ENCODE assay signal across 8 mouse cellular contexts in the genomic region with DNA sequence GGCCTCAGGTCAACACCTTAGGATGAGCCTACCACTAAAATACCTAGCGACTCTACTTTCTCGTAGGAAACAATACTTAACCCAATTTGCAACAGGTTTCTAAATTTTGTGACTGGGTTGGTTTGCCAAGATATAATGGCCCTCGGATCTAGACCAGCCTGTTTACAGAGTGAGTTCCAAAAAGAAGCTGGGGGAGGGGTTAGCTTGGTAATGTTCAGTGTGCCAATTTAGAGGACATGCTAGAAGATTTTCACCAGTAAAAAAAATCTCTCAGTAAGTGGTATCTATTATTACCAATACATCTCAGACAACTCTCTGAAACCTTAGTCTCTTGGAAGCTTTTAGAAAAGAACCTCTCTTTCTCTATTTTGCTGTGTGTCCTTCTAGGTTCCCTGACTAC. TPM values are rescaled to one million over a fixed set of nuclear protein-coding genes. Genes with fewer than 3 reads are reported as not detected.
A peak's percentile ranks its signal among the peaks of the same experiment; 100 is the strongest.
DNase-seq lines count a peak whose midpoint lies in the region; ATAC-seq and TF ChIP-seq lines count a peak whose summit lies in the region.

No protein-coding gene starts in this region.

- DNase-seq in layer of hippocampus, adult 2 months (ENCODE audit: low spot score in 2 of 2), result no peak
- DNase-seq in layer of hippocampus, postnatal 25 days (ENCODE audit: extremely low spot score in 1 of 2, low spot score in 1 of 2), result no peak
- DNase-seq in embryonic facial prominence, embryonic 14.5 days (ENCODE audit: low spot score), result no peak
- DNase-seq in intestine, embryonic 14.5 days (ENCODE audit: low spot score), result no peak
- no peak for DNase-seq in right cerebral cortex, postnatal 14 days

- ATAC-seq in embryonic facial prominence, embryonic 14.5 days (ENCODE audit: low read depth), result no peak
- ATAC-seq in intestine, embryonic 14.5 days (replicated peaks; ENCODE audit: low FRiP score, low TSS enrichment, low read depth), result no peak
- ATAC-seq in midbrain, embryonic 16.5 days, result no peak
- ATAC-seq in monocyte, adult 5-6 weeks (replicated peaks; ENCODE audit: insufficient number of reproducible peaks, low FRiP score, low TSS enrichment, poor library complexity, severe bottlenecking), result no peak
- no peak for ATAC-seq in CD4-positive, CD25-positive, alpha-beta regulatory T cell, adult 4 months

- H3K9me3 ChIP-seq in embryonic facial prominence, embryonic 14.5 days (ENCODE audit: control insufficient read depth, low read length), result no peaks in the 10 kb centered on the region
- H3K9me3 ChIP-seq in intestine, embryonic 14.5 days (ENCODE audit: control insufficient read depth, low read length), result no peaks in the 10 kb centered on the region
- H3K9me3 ChIP-seq in midbrain, embryonic 16.5 days (replicated peaks; ENCODE audit: control insufficient read depth, low read length, poor library complexity, severe bottlenecking), result no peaks in the 10 kb centered on the region

- WGBS in embryonic facial prominence, embryonic 14.5 days, result 72% methylated on average over 3 of the region's 3 CpGs
- 82% methylated on average over 3 of the region's 3 CpGs for WGBS in intestine, embryonic 14.5 days
- WGBS in midbrain, embryonic 16.5 days, result 87% methylated on average over 3 of the region's 3 CpGs

- no peaks in the 10 kb centered on the region for H3K4me1 ChIP-seq in embryonic facial prominence, embryonic 14.5 days (ENCODE audit: control insufficient read depth, insufficient read depth, low read length)
- H3K4me1 ChIP-seq in intestine, embryonic 14.5 days (replicated peaks; ENCODE audit: control insufficient read depth, insufficient read depth, low read length), result 0 out of 2 replicates have a peak, but pooled peaks cover 3% of the 10 kb centered on the region
- peaks cover 7% of the 10 kb centered on the region; the same call in 1 of the 2 replicates for H3K4me1 ChIP-seq in midbrain, embryonic 16.5 days (ENCODE audit: control insufficient read depth, insufficient read depth, low read length)

- TF ChIP-seq CTCF in layer of hippocampus, adult 2 months (conservative IDR thresholded peaks at IDR 0.05), result no peak

- peaks cover 24% of the 10 kb centered on the region; the same call in 1 of the 2 replicates for H3K36me3 ChIP-seq in embryonic facial prominence, embryonic 14.5 days (ENCODE audit: control insufficient read depth, insufficient read depth, low read length)
- 0 out of 2 replicates have a peak, but pooled peaks cover 10% of the 10 kb centered on the region for H3K36me3 ChIP-seq in intestine, embryonic 14.5 days (ENCODE audit: control insufficient read depth, insufficient read depth, low read length)
- no peaks in the 10 kb centered on the region for H3K36me3 ChIP-seq in midbrain, embryonic 16.5 days (ENCODE audit: control insufficient read depth, insufficient read depth, low read length)

- H3K4me2 ChIP-seq in embryonic facial prominence, embryonic 14.5 days (ENCODE audit: low read depth, low read length), result peak overlapping the region; percentile 86
- H3K4me2 ChIP-seq in intestine, embryonic 14.5 days (ENCODE audit: low read length), result peak overlapping the region; percentile 71
- H3K4me2 ChIP-seq in midbrain, embryonic 16.5 days (ENCODE audit: low read length), result peak overlapping the region; percentile 78

- H3K4me3 ChIP-seq in layer of hippocampus, adult 2 months, result peak overlapping the region; percentile 54
- H3K4me3 ChIP-seq in embryonic facial prominence, embryonic 14.5 days (ENCODE audit: low read depth, low read length), result peak overlapping the region; percentile 49
- peak overlapping the region; percentile 36 for H3K4me3 ChIP-seq in intestine, embryonic 14.5 days (ENCODE audit: low read depth, low read length)
- H3K4me3 ChIP-seq in midbrain, embryonic 16.5 days (ENCODE audit: low read depth, low read length), result peak overlapping the region; percentile 45

- H3K27me3 ChIP-seq in embryonic facial prominence, embryonic 14.5 days (replicated peaks; ENCODE audit: control insufficient read depth, insufficient read depth, low read length), result no peaks in the 10 kb centered on the region
- no peaks in the 10 kb centered on the region for H3K27me3 ChIP-seq in intestine, embryonic 14.5 days (replicated peaks; ENCODE audit: control insufficient read depth, insufficient read depth, low read length)
- H3K27me3 ChIP-seq in midbrain, embryonic 16.5 days (ENCODE audit: control insufficient read depth, insufficient read depth, low read depth, low read length), result no peaks in the 10 kb centered on the region

- no peak overlapping the region for H3K27ac ChIP-seq in layer of hippocampus, adult 2 months
- H3K27ac ChIP-seq in embryonic facial prominence, embryonic 14.5 days (replicated peaks; ENCODE audit: low read depth, low read length), result peak overlapping the region; percentile 84
- peak overlapping the region; percentile 24; the same call in 1 of the 2 replicates for H3K27ac ChIP-seq in intestine, embryonic 14.5 days (ENCODE audit: low read depth)
- H3K27ac ChIP-seq in midbrain, embryonic 16.5 days (ENCODE audit: low read length), result no peak overlapping the region

- H3K9ac ChIP-seq in embryonic facial prominence, embryonic 14.5 days (ENCODE audit: low read depth, low read length), result peak overlapping the region; percentile 87
- H3K9ac ChIP-seq in intestine, embryonic 14.5 days (ENCODE audit: low read length), result peak overlapping the region; percentile 67
- H3K9ac ChIP-seq in midbrain, embryonic 16.5 days (ENCODE audit: low read depth, low read length), result peak overlapping the region; percentile 69; the same call in 1 of the 2 replicates

RNA-seq across cellular contexts. Expression of gene Zfp956, which starts 9.5 kb away (rescaled TPM):
- 10 to 100 TPM; 25.1 to 26.2 TPM for total RNA-seq in layer of hippocampus, adult 2 months (2021)
- total RNA-seq in layer of hippocampus, postnatal 25 days (2021), result 10 to 100 TPM; 19.3 to 22.6 TPM
- 9.4 and 11.4 TPM in 2 replicates for polyA plus RNA-seq in embryonic facial prominence, embryonic 14.5 days (2014; fragmentation: Nextera tagmentation; extraction: Ambion mirVana)
- polyA plus RNA-seq in intestine, embryonic 14.5 days (2014; fragmentation: Nextera tagmentation; extraction: Ambion mirVana), result 9.7 and 11.1 TPM in 2 replicates
- polyA plus RNA-seq in midbrain, embryonic 16.5 days (2015; fragmentation: Nextera tagmentation; extraction: Ambion mirVana), result 25.9 and 26.3 TPM in 2 replicates
- total RNA-seq in monocyte, adult 5-6 weeks (2017), result 5.6 to 8.3 TPM (median 7.9 TPM) in 3 replicates
- 10 to 100 TPM; 21.0 to 30.1 TPM for polyA plus RNA-seq in CD4-positive, CD25-positive, alpha-beta regulatory T cell, adult 4 months (2017; shearing (Covaris generic))

RNA-seq across cellular contexts. Expression of gene Zfp212, which starts 23.4 kb away (rescaled TPM):
- total RNA-seq in layer of hippocampus, adult 2 months (2021), result 10 to 100 TPM; 20.6 to 22.0 TPM
- 10 to 100 TPM; 17.0 to 17.3 TPM for total RNA-seq in layer of hippocampus, postnatal 25 days (2021)
- polyA plus RNA-seq in embryonic facial prominence, embryonic 14.5 days (2014; fragmentation: Nextera tagmentation; extraction: Ambion mirVana), result 12.5 and 13.6 TPM in 2 replicates
- 13.4 and 15.9 TPM in 2 replicates for polyA plus RNA-seq in intestine, embryonic 14.5 days (2014; fragmentation: Nextera tagmentation; extraction: Ambion mirVana)
- 17.7 and 20.5 TPM in 2 replicates for polyA plus RNA-seq in midbrain, embryonic 16.5 days (2015; fragmentation: Nextera tagmentation; extraction: Ambion mirVana)
- total RNA-seq in monocyte, adult 5-6 weeks (2017), result 7.7 to 14.4 TPM (median 10.2 TPM) in 3 replicates
- polyA plus RNA-seq in CD4-positive, CD25-positive, alpha-beta regulatory T cell, adult 4 months (2017; shearing (Covaris generic)), result 10 to 100 TPM; 15.9 to 31.4 TPM

Comparison
In these comparisons a context has a peak if more than half of its experiments do, and no peak if none do; other contexts are left out.
1. H3K27ac ChIP-seq: peak in embryonic facial prominence, embryonic 14.5 days (single experiment) and intestine, embryonic 14.5 days (single experiment); none in layer of hippocampus, adult 2 months (single experiment) and midbrain, embryonic 16.5 days (single experiment).
2. Peak in every context shown above with its lines, with median percentiles within 50 percentile points of each other: H3K4me3 ChIP-seq, H3K4me2 ChIP-seq and H3K9ac ChIP-seq.